Mouse (Mus musculus): ENCODE measurements around the gene Prex1. TPM values are rescaled to one million over a fixed set of nuclear protein-coding genes. Genes with fewer than 3 reads are reported as not detected.

The Prex1 gene
- polyA plus RNA-seq, 1 experiment from 2014 or later: 12.4 TPM

DNA sequence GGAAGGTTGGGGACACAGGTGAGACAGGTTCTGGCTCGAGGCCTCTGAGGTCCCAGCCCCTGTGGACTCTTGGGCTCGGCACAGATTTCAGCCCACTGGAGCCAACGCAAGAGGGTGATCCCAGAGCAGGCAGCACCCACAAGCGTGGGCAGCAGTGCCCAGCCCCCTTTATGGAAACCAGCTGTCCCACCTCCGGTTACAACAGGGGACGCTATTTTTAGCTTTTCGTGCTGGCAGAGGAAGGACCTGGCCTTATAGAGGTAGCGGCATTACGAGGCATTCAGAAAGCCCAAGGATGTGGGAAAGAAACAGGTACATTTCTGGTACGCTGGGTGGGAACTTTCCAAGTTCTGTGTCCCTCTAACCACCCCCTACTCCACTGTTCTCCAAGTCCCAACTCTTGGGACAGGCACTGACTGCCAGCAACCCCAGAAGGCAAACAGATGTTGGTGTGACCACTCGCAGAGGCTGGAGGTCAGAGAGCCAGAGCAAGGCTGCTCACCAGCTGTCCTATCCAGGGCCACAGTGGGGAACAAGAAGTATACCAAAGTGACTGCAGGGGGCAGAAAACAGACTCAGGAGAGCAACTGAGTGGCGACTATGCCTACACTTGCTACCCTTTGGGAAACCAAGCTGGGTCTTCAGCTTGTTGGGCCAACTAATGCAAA, 108.3 kb downstream of the Prex1 start:
- WGBS: 63% methylated on average over 12 of the region's 12 CpGs
- ATAC-seq (ENCODE audit: insufficient read depth, low FRiP score, low read depth): no peak
- H3K4me3 ChIP-seq (replicated peaks): no peak overlapping the region
- no peak overlapping the region for H3K9ac ChIP-seq
- no peaks in the 10 kb centered on the region for H3K9me3 ChIP-seq
- no peak overlapping the region for H3K27ac ChIP-seq
- peaks cover 9% of the 10 kb centered on the region for H3K4me1 ChIP-seq
- no peak overlapping the region for H3K4me2 ChIP-seq
- H3K27me3 ChIP-seq (replicated peaks): no peaks in the 10 kb centered on the region
- H3K36me3 ChIP-seq: no peaks in the 10 kb centered on the region

DNA sequence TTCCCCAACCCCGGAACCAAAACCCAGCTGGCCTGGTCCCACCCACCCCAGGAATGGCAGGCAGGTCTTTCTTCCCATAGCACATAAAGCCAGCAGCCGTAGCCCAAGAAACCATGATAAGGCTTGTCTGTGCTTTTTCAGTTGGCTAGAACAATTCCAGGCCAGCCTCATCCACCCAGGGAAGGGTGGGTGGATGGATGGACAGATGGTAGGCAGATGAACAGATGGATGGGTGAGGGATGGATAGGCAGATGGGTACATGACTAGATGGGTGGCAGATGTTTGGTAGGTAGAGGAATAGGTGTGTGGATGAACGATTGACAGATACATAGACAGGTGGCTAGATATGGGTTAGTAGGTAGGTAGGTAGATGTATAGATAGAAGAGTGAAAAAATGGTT, 110.7 kb downstream of the Prex1 start:
- Histone ChIP-seq H3K4me1 (no peaks in the 10 kb centered on the region), H3K4me2 (no peak overlapping the region), H3K27ac (no peak overlapping the region), H3K9me3 (no peaks in the 10 kb centered on the region), H3K4me3 (replicated peaks) (no peak overlapping the region), H3K27me3 (replicated peaks) (no peaks in the 10 kb centered on the region), H3K36me3 (no peaks in the 10 kb centered on the region), H3K9ac (no peak overlapping the region)
- 86% methylated on average over 3 of the region's 3 CpGs for WGBS
- no peak for ATAC-seq (ENCODE audit: insufficient read depth, low FRiP score, low read depth)

- H3K4me2 ChIP-seq: no peak overlapping the region
- H3K27me3 ChIP-seq (replicated peaks): no peaks in the 10 kb centered on the region
- 83% methylated on average over 18 of the region's 18 CpGs for WGBS
- no peak overlapping the region for H3K27ac ChIP-seq
- no peaks in the 10 kb centered on the region for H3K4me1 ChIP-seq
- no peaks in the 10 kb centered on the region for H3K36me3 ChIP-seq
- 0 out of 2 replicates have a peak, but pooled peaks have one; percentile 33 for ATAC-seq (ENCODE audit: insufficient read depth, low FRiP score, low read depth)
- no peak overlapping the region for H3K4me3 ChIP-seq (replicated peaks)
- no peaks in the 10 kb centered on the region for H3K9me3 ChIP-seq
- H3K9ac ChIP-seq: no peak overlapping the region
These were observed 112.2 kb downstream of the Prex1 start for GRCm38 (mm10) chr2:166601420-166601819.

- no peak for ATAC-seq (ENCODE audit: insufficient read depth, low FRiP score, low read depth)
- WGBS: 83% methylated on average over 12 of the region's 12 CpGs
- no peaks in the 10 kb centered on the region for H3K9me3 ChIP-seq
- H3K27me3 ChIP-seq (replicated peaks): no peaks in the 10 kb centered on the region
- no peaks in the 10 kb centered on the region for H3K36me3 ChIP-seq
- H3K4me2 ChIP-seq: no peak overlapping the region
- no peaks in the 10 kb centered on the region for H3K4me1 ChIP-seq
- no peak overlapping the region for H3K9ac ChIP-seq
- H3K4me3 ChIP-seq (replicated peaks): no peak overlapping the region
- no peak overlapping the region for H3K27ac ChIP-seq
These were observed 115.0 kb downstream of the Prex1 start for GRCm38 (mm10) chr2:166598453-166599155.

GRCm38 (mm10) chr2:166597763-166598162, 115.9 kb downstream of the Prex1 start:
- Histone ChIP-seq H3K36me3 (no peaks in the 10 kb centered on the region), H3K4me2 (no peak overlapping the region), H3K9me3 (no peaks in the 10 kb centered on the region), H3K27me3 (replicated peaks) (no peaks in the 10 kb centered on the region), H3K27ac (no peak overlapping the region), H3K9ac (no peak overlapping the region), H3K4me1 (no peaks in the 10 kb centered on the region), H3K4me3 (replicated peaks) (no peak overlapping the region)
- WGBS: 69% methylated on average over 6 of the region's 6 CpGs
- no peak for ATAC-seq (ENCODE audit: insufficient read depth, low FRiP score, low read depth)

- H3K27me3 ChIP-seq (replicated peaks): no peaks in the 10 kb centered on the region
- no peaks in the 10 kb centered on the region for H3K9me3 ChIP-seq
- H3K9ac ChIP-seq: no peak overlapping the region
- ATAC-seq (ENCODE audit: insufficient read depth, low FRiP score, low read depth): peak; percentile 53; the same call in 1 of the 2 replicates
- 0 out of 2 replicates have a peak, but pooled peaks cover 2% of the 10 kb centered on the region for H3K4me1 ChIP-seq
- WGBS: 43% methylated on average over 21 of the region's 21 CpGs
- H3K4me3 ChIP-seq (replicated peaks): no peak overlapping the region
- H3K36me3 ChIP-seq: no peaks in the 10 kb centered on the region
- no peak overlapping the region for H3K27ac ChIP-seq
- H3K4me2 ChIP-seq: no peak overlapping the region
These were observed 121.4 kb downstream of the Prex1 start for GRCm38 (mm10) chr2:166592034-166592912.

GRCm38 (mm10) chr2:166584491-166584890, 129.1 kb downstream of the Prex1 start:
- no peak overlapping the region for H3K4me2 ChIP-seq
- H3K27me3 ChIP-seq (replicated peaks): no peaks in the 10 kb centered on the region
- H3K4me1 ChIP-seq: no peaks in the 10 kb centered on the region
- WGBS: 83% methylated on average over 3 of the region's 3 CpGs
- no peaks in the 10 kb centered on the region for H3K9me3 ChIP-seq
- no peak overlapping the region for H3K9ac ChIP-seq
- H3K4me3 ChIP-seq (replicated peaks): no peak overlapping the region
- no peaks in the 10 kb centered on the region for H3K36me3 ChIP-seq
- ATAC-seq (ENCODE audit: insufficient read depth, low FRiP score, low read depth): no peak
- no peak overlapping the region for H3K27ac ChIP-seq

GRCm38 (mm10) chr2:166583292-166583691, 130.3 kb downstream of the Prex1 start:
- no peak for ATAC-seq (ENCODE audit: insufficient read depth, low FRiP score, low read depth)
- WGBS: 96% methylated on average over 5 of the region's 5 CpGs
- no peak overlapping the region for H3K4me3 ChIP-seq (replicated peaks)

GRCm38 (mm10) chr2:166581881-166582583, 131.6 kb downstream of the Prex1 start:
- H3K4me2 ChIP-seq: no peak overlapping the region
- H3K9me3 ChIP-seq: no peaks in the 10 kb centered on the region
- H3K36me3 ChIP-seq: no peaks in the 10 kb centered on the region
- WGBS: 89% methylated on average over 21 of the region's 21 CpGs
- no peak overlapping the region for H3K27ac ChIP-seq
- no peak for ATAC-seq (ENCODE audit: insufficient read depth, low FRiP score, low read depth)
- H3K4me3 ChIP-seq (replicated peaks): no peak overlapping the region
- no peaks in the 10 kb centered on the region for H3K27me3 ChIP-seq (replicated peaks)
- no peaks in the 10 kb centered on the region for H3K4me1 ChIP-seq
- no peak overlapping the region for H3K9ac ChIP-seq

More at GRCm38 (mm10) chr2:166583292-166583691, 130.3 kb downstream of the Prex1 start:
- no peaks in the 10 kb centered on the region for H3K36me3 ChIP-seq
- no peak overlapping the region for H3K4me2 ChIP-seq
- H3K27ac ChIP-seq: no peak overlapping the region
- H3K9ac ChIP-seq: no peak overlapping the region
- H3K9me3 ChIP-seq: no peaks in the 10 kb centered on the region
- no peaks in the 10 kb centered on the region for H3K4me1 ChIP-seq
- no peaks in the 10 kb centered on the region for H3K27me3 ChIP-seq (replicated peaks)

DNA sequence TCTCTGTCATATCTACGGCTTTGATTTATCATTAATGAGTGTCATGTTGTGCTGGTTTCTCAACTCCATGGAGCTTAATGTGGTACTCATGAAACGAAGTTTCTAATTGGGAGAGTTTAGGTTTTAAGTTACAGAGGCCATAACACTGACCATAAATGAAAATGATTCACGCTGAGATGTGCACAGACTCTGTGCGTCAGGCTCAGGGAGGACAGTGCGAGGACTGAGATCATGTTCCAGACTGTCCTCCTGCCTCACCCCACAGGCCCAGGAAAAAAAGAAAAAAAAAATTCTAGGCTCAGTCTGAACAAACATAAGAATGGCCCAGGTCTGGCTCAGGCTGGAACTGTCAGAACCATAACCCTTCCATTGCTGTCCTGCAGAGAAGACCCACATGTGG, 133.8 kb downstream of the Prex1 start:
- Histone ChIP-seq H3K4me1 (no peaks in the 10 kb centered on the region), H3K36me3 (no peaks in the 10 kb centered on the region), H3K4me2 (no peak overlapping the region), H3K4me3 (replicated peaks) (no peak overlapping the region), H3K9me3 (no peaks in the 10 kb centered on the region), H3K9ac (no peak overlapping the region), H3K27ac (no peak overlapping the region), H3K27me3 (replicated peaks) (no peaks in the 10 kb centered on the region)
- 90% methylated on average over 5 of the region's 5 CpGs for WGBS
- ATAC-seq (ENCODE audit: insufficient read depth, low FRiP score, low read depth): no peak

DNA sequence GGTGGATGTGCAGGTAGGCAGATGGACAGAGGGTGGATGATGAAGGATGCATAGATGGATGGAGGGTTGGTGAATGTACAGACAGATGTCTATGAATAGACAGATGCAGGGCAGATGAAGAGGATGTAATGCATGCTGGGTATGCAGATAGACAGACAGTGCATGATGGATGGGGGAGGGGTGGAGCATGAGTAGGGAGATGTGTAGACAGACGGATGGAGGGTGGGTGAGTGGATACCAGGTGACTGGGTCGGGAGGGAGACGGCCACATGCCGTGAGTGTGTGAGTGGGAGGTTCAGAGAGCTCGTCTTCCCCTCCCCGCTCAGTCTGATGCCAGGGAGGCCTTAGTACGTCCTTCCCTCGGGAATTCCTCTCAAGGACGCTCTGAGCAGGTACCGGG, 134.3 kb downstream of the Prex1 start:
- Histone ChIP-seq H3K9me3 (no peaks in the 10 kb centered on the region), H3K4me1 (no peaks in the 10 kb centered on the region), H3K4me3 (replicated peaks) (no peak overlapping the region), H3K27ac (no peak overlapping the region), H3K9ac (no peak overlapping the region), H3K4me2 (no peak overlapping the region), H3K27me3 (replicated peaks) (no peaks in the 10 kb centered on the region), H3K36me3 (no peaks in the 10 kb centered on the region)
- WGBS: 82% methylated on average over 10 of the region's 10 CpGs
- ATAC-seq (ENCODE audit: insufficient read depth, low FRiP score, low read depth): no peak
